Mouse (Mus musculus): ENCODE measurements around the gene Itgb2l.
"Not testable (repeated sequence)": the region's sequence is repeated elsewhere in the genome, so short reads cannot be mapped to it uniquely, and the experiment has no call there.

Itgb2l gene

DNA sequence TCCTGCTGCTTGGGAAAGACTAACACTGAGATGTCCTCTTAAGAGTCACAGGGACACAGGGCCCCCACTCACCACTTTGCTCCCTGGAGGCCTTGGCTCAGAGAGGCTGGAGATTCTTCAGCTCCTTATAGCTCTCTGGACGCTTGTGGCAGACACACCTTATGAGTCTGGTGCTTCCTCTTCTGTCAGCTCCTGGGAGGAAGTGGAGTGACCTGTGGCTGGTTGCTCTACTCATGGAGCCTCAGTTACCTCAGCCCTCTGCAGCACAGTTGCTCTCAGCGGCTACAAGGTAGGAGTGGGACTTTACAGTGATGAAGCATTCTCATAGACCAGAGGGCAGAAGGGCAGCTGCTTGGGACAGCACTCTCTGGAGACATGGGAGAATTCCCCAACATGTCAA is at the start of gene Itgb2l:
Gene Itgb2l (minus strand): TSS at position 152 of the 400 bp plus-strand sequence.
- no peak for DNase-seq (ENCODE audit: low spot score)

DNA sequence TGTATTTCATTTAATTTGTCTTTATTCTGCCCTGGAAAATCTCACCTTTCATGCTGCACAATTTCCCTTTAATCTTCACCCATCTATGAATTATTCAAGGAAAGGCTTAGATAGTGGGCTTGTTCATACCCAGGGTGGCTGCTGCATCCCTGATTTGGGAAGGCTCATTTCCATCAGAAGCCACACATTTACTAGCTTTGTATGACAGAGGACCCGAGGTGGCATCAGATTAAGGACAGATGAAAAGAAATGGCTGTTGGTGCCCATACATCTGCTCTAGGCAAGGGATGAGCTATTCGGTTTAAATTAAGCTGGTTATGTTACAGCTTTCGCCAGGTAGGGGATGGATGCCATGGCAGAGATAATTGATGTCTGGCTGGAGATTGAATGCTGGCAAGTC is 48.1 kb upstream of the Itgb2l start:
- no peak for DNase-seq (ENCODE audit: low spot score)

DNA sequence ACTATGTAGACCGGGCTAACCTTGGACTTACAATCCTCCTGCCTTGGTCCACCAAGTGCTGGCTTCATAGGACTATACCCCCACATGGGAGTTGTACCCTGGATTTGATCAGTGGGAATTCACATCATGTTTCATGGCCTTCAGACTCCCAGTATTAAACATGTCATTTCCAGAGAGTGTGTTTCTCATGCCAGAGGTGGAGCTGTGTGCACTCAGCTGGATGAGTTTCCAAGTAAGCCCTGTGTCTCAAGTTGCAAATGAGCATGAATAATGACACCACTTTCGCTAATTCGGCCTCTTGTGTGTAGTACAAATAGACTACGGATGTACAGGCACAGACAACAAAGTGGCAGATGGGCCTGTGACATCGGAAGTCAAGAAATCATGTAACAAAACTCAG is 44.6 kb upstream of the Itgb2l start:
- no peak for DNase-seq (ENCODE audit: low spot score)

- DNase-seq (ENCODE audit: low spot score), result no peak
Observed at GRCm38 (mm10) chr16:96487007-96487684, 43.7 kb upstream of the Itgb2l start.

GRCm38 (mm10) chr16:96481791-96482190 is 38.4 kb upstream of the Itgb2l start:
- DNase-seq (ENCODE audit: low spot score), result no peak

GRCm38 (mm10) chr16:96474185-96474584 is 30.8 kb upstream of the Itgb2l start:
- DNase-seq (ENCODE audit: low spot score), result no peak

DNA sequence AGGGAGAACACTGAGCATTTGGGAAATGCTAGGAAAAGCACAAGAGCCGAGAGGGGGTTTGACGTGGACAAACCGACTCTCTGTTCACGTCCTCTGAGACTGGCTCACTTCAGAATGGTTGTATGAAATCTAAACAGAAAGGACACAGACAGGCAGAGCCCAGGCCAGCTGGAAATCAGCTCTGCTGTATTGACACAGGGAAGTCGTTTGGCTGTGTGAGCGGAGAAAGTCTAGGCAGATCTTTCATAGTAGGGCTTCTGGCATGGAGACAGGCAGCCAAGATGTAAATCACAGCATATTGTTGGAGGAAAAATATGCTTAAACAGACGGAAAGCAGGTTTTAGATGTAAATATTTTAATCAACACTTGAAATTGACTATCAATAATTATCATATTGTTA is 29.4 kb upstream of the Itgb2l start:
- DNase-seq (ENCODE audit: low spot score), result no peak

DNA sequence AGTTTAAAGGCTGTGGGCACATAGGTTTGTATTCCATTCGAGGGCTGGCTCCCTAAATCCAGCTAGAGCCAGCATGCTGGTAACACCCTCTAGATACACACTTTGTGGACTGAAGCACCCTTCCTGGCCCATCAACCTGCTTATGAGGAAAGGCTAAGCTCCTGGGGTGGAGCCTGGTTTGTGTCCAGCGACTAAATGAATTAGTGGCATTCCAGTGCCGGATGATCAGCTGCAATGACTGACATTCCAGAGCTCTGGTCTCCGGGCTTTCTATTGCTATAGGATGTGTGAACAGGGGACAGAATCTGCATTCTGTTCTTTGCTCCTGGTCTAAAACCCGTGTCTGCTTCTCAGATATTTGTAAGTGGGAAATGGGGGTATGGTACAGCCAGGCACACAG is 28.9 kb upstream of the Itgb2l start:
- no peak for DNase-seq (ENCODE audit: low spot score)

DNA sequence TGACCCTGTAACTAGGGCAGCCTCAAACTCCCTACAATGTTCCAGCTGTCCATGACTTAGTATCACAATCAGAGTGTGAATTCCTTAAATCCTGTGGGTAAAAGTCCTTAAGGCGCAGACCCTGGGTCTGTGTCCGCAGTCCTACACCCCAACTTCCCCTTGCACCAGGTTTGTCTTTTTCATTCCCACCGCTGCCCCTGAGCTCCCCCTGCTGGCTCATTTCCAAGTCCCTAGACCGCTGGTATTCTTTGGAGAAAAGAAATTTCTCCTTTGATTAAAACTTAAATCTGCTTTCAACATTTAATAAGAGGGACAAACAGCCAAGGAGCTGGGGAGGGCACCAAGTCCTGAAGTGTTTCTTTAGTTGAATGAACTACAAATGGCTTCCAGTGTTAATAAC is 26.2 kb upstream of the Itgb2l start:
- peak; percentile 22 for DNase-seq (ENCODE audit: low spot score)

GRCm38 (mm10) chr16:96468698-96469097 is 25.3 kb upstream of the Itgb2l start:
- peak; percentile 73 for DNase-seq (ENCODE audit: low spot score)

GRCm38 (mm10) chr16:96468011-96468410 is 24.6 kb upstream of the Itgb2l start:
- no peak for DNase-seq (ENCODE audit: low spot score)

GRCm38 (mm10) chr16:96467445-96467844 is 24.0 kb upstream of the Itgb2l start, which contains the start of gene Pcp4:
TSS of gene Pcp4 (plus strand) at chr16:96467606.
- peak; percentile 92 for DNase-seq (ENCODE audit: low spot score)

- DNase-seq (ENCODE audit: low spot score), result no peak
Observed at GRCm38 (mm10) chr16:96460788-96461187, 17.4 kb upstream of the Itgb2l start.

DNA sequence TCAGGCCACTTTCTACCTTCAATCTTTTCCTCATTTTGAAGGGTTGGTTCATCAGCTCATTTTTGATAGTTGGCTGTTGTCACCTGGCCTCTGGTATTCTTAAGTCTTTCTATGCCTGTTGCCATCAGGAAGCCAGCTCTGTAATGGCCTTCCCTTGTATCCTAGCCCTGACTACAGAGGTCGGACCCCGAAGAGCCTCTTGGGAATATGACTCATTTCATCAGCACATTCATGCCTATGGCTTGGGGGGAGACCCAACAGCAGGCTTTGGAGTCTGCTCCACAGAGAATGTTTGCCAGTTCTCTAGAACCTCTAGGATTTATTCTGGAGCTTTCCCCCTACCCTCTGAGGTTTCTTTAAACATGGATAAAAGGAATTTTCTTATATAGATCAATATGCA is 15.9 kb upstream of the Itgb2l start:
- no peak for DNase-seq (ENCODE audit: low spot score)

DNA sequence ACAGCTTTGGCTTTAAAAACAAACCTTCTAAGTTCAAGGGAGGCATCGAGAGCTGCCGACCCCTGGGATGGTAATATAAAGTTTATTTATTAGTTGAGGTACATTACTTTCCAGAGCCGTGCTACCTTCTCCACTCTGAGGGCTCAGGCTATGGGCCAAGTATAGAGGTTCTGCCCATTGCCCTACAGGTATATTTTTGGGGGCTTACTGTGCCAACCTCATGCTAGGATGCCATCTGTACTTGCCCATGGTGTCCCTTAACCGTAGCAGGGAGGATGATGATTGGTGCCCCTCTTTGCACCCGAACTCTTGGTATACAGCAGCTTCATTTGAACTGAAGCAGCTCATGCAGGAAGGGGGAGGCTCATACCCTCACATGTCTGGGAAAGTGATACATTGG is 14.2 kb upstream of the Itgb2l start:
- DNase-seq (ENCODE audit: low spot score), result no peak

DNA sequence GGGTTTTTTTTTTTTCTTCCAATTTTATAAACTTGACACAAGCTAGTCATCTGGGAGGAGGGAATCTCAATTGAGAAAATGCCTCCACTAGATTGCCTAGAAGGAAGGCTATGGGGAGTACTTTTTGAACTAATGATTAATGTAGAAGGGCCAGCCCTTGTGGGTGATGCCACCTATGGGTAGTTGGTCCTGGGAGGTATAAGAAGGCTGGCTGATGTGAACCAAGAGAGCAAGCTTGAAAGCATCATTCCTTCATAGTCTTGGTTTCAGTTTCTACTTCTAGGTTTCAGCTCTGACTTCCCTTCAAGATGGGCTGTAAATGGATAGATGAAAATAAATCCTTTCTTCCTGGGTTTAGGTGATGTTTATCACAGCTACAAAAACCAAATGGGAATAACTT is 10.7 kb upstream of the Itgb2l start:
- DNase-seq (ENCODE audit: low spot score), result no peak

GRCm38 (mm10) chr16:96450871-96451270 is 7.5 kb upstream of the Itgb2l start:
- DNase-seq (ENCODE audit: low spot score), result not testable (repeated sequence)

DNA sequence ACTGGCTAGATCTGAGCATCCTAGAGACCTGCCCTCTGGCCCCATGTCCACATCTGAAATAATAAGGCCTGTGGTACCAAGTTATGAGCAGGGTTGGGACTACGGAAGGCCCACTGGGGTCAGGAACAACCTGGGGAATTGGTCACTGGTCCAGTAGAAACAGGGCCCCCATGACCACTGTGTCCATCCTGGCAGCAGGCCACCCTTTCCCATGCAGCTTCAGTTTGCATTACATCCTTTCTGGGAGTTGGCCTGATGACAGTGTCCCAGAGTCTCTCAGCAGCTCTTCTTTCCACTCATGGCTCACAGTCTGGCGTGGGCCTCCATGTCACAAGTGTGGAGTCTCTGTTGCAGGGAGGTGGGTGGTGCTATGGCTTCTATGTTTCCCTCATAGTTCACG is 1.6 kb downstream of the Itgb2l start:
- DNase-seq (ENCODE audit: low spot score), result no peak

GRCm38 (mm10) chr16:96440871-96441270 is 2.5 kb downstream of the Itgb2l start:
- DNase-seq (ENCODE audit: low spot score), result no peak

- no peak for DNase-seq (ENCODE audit: low spot score)
Observed at GRCm38 (mm10) chr16:96439682-96440081, 3.7 kb downstream of the Itgb2l start.

DNA sequence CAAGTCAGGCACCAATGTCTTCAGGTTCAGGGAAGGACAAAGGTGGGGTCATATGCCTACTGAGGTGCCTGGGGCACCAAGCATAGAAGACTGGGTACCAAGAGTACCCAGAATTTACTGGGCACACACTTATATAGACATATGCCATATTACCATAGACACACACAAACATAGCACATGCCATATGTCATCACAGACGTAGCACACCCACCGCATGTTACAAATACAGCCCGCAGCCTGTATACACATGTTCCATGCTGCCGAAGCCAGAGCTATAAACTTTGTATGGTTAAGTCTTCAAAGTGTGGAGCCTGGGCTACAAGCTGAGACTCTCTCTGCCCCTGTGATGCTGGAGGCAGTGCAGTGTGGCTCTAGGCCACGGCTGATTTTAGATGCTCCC is 4.5 kb downstream of the Itgb2l start:
- DNase-seq (ENCODE audit: low spot score), result peak; percentile 23

DNA sequence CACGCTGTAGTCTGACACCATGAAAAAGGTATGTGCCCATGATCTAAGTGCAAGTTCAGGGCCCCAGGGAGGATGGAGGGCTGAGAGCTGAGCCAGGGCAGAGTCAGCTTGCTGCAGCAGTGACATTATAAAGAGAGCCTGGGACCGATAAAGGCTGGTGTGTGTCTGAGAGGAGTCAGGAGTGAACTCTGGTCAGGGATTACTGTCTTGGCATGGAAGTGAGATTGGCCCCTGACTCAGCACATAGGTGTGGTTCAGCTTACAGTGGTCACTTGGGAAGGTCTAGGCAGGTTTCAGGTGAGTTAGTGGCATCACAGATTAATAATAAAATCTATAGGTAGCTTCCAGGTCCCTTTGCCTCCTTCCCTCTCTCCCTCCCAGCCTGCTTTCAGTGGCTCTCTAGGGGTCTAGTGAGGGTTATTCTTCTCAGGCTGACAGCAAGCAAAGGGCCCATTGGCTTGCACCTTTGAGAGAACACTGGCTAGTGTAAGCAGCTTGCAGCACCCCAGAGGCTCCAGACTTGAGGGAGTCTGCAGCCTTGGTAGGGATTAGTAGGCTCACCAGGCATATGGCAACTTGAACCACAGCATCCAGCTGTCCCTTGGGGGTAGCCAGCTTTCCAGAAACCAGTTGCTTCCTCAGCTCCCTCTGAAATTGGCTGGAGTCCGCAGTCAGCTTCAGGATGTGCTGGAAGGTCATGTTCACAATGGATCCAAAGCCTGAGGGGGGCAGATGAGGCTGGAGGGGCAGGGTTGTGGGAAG is 9.2 kb downstream of the Itgb2l start:
- DNase-seq (ENCODE audit: low spot score), result no peak

DNA sequence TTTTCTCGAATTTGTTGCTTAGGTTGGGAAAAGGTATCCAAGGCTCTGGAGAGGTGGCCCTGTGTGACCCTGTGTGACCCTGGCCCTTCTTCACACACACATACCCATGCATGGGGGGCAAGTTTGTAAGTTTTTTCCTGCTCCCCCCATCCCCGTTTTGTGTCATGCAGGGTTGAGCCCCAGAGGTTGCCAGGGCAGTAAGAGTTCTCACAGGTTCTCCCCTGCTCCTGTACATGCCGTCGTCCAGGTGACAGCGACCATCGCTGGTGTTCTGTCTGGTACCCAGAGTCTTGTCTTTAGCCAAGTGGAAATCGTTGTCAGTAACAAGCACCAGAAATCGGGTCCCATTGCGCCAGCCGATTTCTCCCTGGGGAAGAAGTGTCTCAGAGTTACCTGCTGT is 10.2 kb downstream of the Itgb2l start:
- no peak for DNase-seq (ENCODE audit: low spot score)

- no peak for DNase-seq (ENCODE audit: low spot score)
Observed at GRCm38 (mm10) chr16:96429046-96429445, 14.4 kb downstream of the Itgb2l start.

All from layer of hippocampus, adult 11-12 months (tissue).